Mouse (Mus musculus): Measurements from ENCODE around the gene Map2.

- TF ChIP-seq CTCF (conservative IDR thresholded peaks at IDR 0.05; ENCODE audit: low read length) (no peak), POU5F1 (IDR thresholded peaks at IDR 0.05; ENCODE audit: borderline replicate concordance, low read length) (no peak), NANOG (IDR thresholded peaks at IDR 0.05; ENCODE audit: borderline replicate concordance, low read length) (no peak)
Observed at GRCm38 (mm10) chr1:66263220-66263619, 88.1 kb downstream of the Map2 start.

Data from E14TG2a.4 (cell line).